Mouse (Mus musculus): ENCODE results near the gene Zbtb49. TPM values are rescaled to one million over a fixed set of nuclear protein-coding genes. Genes with fewer than 3 reads are reported as not detected.

The Zbtb49 gene
- polyA plus RNA-seq, 1 experiment = 5.6 TPM

DNA sequence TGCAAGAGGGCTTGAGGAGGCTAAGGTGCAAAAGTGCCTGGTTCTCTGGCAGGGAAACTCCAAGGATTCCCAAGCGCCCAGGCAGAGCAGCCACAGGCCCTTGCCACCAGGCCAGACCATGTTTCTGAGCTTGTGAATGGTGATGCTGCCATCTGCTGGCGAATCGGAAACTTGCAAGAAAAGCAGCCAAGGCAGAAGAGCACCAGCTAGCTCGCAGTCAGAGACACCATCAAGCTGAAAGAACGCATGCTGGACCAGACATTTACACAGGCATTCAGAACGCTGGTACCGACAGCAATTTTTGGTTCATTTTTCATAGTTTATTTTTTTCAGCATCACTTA is 22.8 kb downstream of the Zbtb49 start:
- peak; percentile 72 for TF ChIP-seq CTCF (IDR thresholded peaks at IDR 0.05; ENCODE audit: low read depth, low read length)
- TF ChIP-seq POLR2A (IDR thresholded peaks at IDR 0.05; ENCODE audit: borderline replicate concordance, low read depth, low read length) = no peak
- Histone ChIP-seq H3K4me1 (ENCODE audit: control insufficient read depth, insufficient read depth, low read length) (no peaks in the 10 kb centered on the region), H3K27ac (ENCODE audit: insufficient read depth, low read depth, low read length) (no peak overlapping the region), H3K4me3 (ENCODE audit: insufficient read depth, low read length) (no peak overlapping the region)

DNA sequence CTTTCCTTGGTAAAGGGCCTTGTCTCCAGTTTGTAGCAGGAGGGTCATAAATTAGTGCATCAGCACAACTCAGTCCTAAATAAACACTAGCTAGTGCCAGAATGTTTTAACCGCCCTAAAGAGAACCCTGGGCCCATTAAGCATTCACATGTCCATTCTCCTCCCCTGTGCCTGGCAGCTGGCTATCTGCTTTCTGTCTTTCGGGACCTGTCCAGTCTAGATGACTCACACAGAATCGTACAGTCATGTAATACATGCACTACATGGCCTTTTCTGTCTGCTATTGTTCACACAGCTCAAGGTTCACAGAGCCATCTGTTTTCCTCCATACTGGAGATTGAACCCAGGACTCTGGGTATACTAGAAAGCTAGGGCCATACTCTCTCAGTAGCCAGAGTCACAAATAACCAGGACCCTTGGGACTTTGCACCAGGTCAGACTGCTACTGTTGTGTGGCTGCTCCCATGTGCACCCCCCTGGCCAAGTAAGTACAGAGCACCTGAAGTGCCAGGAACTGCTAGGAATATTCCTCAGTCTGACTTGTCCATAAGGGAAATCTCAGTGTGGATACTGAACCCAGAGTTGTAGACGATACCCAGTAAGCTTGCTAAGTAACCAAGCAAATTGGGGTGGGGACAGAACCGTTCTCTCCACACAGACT is 23.3 kb downstream of the Zbtb49 start:
- Histone ChIP-seq H3K27ac (ENCODE audit: insufficient read depth, low read depth, low read length) (no peak overlapping the region), H3K4me3 (ENCODE audit: insufficient read depth, low read length) (no peak overlapping the region), H3K4me1 (ENCODE audit: control insufficient read depth, insufficient read depth, low read length) (no peaks in the 10 kb centered on the region)
- TF ChIP-seq POLR2A (IDR thresholded peaks at IDR 0.05; ENCODE audit: borderline replicate concordance, low read depth, low read length) = no peak

DNA sequence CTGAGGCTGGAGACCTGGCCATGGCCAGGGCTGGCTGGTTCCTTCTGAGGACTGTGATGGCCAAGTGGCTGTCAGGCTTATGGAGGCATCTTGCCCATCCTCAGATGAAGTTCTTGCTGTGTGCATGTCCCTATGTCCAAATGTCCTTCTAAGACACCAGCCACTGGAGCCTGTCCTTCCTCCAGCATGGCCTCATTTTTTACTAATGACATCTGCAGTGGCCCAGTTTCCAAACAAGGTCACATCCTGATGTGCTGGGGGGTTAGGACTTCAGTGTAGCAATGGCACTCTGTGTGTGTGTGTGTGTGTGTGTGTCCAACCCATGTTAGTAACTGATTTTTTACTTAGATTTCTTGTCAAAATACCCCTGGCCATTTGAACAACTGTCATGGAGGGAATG is 24.3 kb downstream of the Zbtb49 start:
- Histone ChIP-seq H3K4me3 (ENCODE audit: insufficient read depth, low read length) (no peak overlapping the region), H3K27ac (ENCODE audit: insufficient read depth, low read depth, low read length) (no peak overlapping the region), H3K4me1 (ENCODE audit: control insufficient read depth, insufficient read depth, low read length) (no peaks in the 10 kb centered on the region)
- no peak for TF ChIP-seq CTCF (IDR thresholded peaks at IDR 0.05; ENCODE audit: low read depth, low read length)
- TF ChIP-seq POLR2A (IDR thresholded peaks at IDR 0.05; ENCODE audit: borderline replicate concordance, low read depth, low read length) = no peak

DNA sequence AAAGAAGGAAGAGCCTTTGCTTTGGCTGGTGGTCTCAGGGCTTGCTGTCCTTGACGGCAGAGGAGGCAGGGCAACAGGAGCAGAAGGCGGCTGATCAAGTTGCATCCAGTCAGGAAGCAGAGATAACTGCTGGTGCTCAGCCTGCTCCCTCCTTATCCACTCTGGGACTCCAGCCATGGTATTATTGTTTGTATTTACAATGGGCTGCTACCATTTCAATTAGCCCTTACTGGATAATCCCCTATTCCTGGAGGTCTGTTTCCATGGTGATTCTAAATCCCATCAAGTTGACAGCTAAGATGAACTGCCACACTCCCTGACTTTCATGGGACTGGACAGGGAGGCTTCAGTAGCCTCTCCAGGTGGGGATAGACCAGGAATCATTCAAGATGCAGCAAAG is 25.3 kb downstream of the Zbtb49 start:
- Histone ChIP-seq H3K4me1 (ENCODE audit: control insufficient read depth, insufficient read depth, low read length) (no peaks in the 10 kb centered on the region), H3K4me3 (ENCODE audit: insufficient read depth, low read length) (no peak overlapping the region), H3K27ac (ENCODE audit: insufficient read depth, low read depth, low read length) (no peak overlapping the region)
- TF ChIP-seq CTCF (IDR thresholded peaks at IDR 0.05; ENCODE audit: low read depth, low read length) = no peak
- no peak for TF ChIP-seq POLR2A (IDR thresholded peaks at IDR 0.05; ENCODE audit: borderline replicate concordance, low read depth, low read length)

DNA sequence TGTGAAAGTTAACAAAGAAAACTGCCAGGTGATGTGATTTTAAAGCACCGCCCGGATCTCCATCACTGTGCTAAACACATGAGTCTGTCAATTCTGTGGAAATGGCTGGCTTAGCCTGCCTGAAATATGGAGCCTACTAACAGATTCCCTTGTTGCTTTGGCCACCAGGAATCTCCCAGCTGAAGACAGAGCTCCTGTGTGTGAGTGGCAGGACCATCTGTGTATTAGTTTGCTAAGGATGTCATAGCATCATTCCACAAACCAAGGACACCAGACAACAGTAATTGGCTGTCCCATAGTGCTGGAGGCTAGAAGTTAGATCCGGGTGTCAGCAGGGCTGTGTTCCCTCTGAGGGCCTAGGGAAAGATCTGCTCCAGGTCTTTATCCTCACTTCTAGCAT is 29.4 kb downstream of the Zbtb49 start:
- TF ChIP-seq POLR2A (IDR thresholded peaks at IDR 0.05; ENCODE audit: borderline replicate concordance, low read depth, low read length) (no peak), CTCF (IDR thresholded peaks at IDR 0.05; ENCODE audit: low read depth, low read length) (no peak)
- H3K27ac ChIP-seq (ENCODE audit: insufficient read depth, low read depth, low read length) = no peak overlapping the region
- H3K4me3 ChIP-seq (ENCODE audit: insufficient read depth, low read length) = no peak overlapping the region
- no peaks in the 10 kb centered on the region for H3K4me1 ChIP-seq (ENCODE audit: control insufficient read depth, insufficient read depth, low read length)

DNA sequence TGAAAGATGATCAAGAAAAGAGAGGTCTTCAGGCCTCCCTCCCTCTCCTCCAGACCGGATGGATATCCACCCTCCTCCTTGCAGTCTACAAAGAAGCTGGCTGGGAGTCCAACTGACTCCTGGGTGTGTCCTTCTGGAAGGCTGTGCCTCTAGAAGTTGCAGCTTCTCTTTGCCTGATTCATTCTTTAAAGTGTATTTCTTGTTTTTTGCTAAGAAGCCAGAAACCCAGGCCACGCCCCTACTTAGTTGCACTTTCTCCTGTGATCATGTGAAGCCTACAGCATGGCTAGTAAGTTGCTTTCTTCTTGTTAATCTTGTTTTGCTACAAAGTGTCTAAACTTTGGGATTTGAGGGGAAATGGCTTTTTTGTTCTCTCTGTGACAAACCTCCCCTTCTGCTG is 33.3 kb downstream of the Zbtb49 start:
- TF ChIP-seq POLR2A (IDR thresholded peaks at IDR 0.05; ENCODE audit: borderline replicate concordance, low read depth, low read length) (no peak), CTCF (IDR thresholded peaks at IDR 0.05; ENCODE audit: low read depth, low read length) (no peak)

DNA sequence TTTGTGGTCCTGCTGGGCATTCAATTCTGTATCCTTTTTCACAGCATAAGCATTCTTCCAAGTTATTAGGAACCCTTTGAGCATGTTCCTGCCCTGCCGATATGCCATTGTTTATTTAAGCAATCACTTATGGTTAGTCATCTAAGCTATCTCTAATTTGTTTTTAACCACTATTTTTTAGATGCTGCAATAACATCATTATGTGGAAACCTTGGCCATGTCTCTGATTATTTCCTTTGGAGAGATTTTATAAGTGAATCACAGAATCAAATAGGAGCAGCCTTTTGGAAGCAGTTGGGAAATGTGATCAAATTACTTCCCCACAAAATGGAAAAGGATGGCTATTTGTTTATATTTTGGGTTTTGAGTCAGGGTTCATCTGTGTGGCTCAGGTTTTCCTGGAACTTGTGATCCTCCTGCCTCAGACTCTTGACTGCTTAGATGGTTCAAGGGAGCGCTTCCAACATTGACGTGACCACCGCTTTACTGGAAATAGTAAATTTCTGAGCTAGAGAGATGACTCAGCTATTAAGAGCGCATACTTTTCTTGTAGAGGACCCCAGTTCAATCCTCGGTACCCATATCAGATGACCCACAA is 35.5 kb downstream of the Zbtb49 start:
- Histone ChIP-seq H3K27ac (ENCODE audit: insufficient read depth, low read depth, low read length) (no peak overlapping the region), H3K4me3 (ENCODE audit: insufficient read depth, low read length) (no peak overlapping the region), H3K4me1 (ENCODE audit: control insufficient read depth, insufficient read depth, low read length) (no peaks in the 10 kb centered on the region)
- TF ChIP-seq CTCF (IDR thresholded peaks at IDR 0.05; ENCODE audit: low read depth, low read length) (no peak), POLR2A (IDR thresholded peaks at IDR 0.05; ENCODE audit: borderline replicate concordance, low read depth, low read length) (no peak)

More for the DNA sequence above, 33.3 kb downstream of the Zbtb49 start:
- Histone ChIP-seq H3K27ac (ENCODE audit: insufficient read depth, low read depth, low read length) (no peak overlapping the region), H3K4me3 (ENCODE audit: insufficient read depth, low read length) (no peak overlapping the region), H3K4me1 (ENCODE audit: control insufficient read depth, insufficient read depth, low read length) (no peaks in the 10 kb centered on the region)

DNA sequence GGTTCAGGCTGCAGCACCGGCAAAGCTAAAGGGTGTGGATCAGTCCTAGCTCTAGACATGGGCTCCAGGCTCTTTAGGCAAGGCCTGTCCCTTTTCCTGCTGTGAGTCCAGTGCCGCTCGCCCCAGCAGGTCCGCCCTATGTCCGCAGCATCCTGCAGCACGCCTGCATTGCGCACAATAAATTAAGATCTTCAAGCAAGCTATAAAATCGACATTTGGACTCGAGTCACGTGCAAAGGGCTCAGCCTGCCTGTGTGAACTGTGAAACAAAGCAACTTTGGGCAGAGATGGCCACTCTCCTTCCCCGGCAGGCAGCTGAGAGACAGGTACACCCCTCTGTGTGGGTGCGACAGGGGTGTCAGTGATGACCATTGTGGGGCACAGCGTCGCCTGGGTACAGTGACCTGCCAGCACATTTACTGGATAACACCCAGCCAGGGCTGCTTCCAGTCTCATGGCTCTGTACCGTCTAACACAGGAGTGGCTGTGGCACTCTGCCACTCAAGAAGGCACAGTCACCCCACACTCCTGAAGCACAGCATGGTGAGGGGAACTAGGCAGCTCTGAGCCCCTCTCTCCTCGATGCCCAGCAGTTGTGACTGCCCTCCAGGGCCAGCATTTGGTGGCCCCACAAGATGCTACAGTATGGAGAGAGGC is 45.9 kb downstream of the Zbtb49 start:
- Histone ChIP-seq H3K4me3 (ENCODE audit: insufficient read depth, low read length) (no peak overlapping the region), H3K27ac (ENCODE audit: insufficient read depth, low read depth, low read length) (no peak overlapping the region), H3K4me1 (ENCODE audit: control insufficient read depth, insufficient read depth, low read length) (no peaks in the 10 kb centered on the region)
- TF ChIP-seq POLR2A (IDR thresholded peaks at IDR 0.05; ENCODE audit: borderline replicate concordance, low read depth, low read length) = no peak
- TF ChIP-seq CTCF (IDR thresholded peaks at IDR 0.05; ENCODE audit: low read depth, low read length) = no peak

DNA sequence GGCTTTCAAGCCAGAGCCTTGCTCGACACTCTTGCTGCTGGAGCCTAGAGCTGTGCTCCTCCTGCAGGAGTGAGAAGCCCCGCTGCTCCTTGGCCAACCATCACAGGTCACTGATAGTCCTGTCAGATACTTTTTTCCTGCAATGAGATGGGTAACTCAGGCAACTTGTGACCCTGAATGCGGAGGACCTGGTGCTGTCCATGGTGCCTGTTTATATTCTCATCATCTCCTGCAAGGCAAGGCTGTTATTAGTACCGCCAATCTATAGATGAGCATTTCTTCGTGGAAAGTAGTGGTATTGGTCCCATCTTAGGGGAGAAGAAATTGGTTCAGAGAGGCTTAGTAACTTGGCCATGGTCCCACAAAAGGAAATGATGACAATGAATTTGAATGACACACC is 46.5 kb downstream of the Zbtb49 start:
- H3K4me1 ChIP-seq (ENCODE audit: control insufficient read depth, insufficient read depth, low read length) = no peaks in the 10 kb centered on the region
- no peak overlapping the region for H3K27ac ChIP-seq (ENCODE audit: insufficient read depth, low read depth, low read length)
- TF ChIP-seq CTCF (IDR thresholded peaks at IDR 0.05; ENCODE audit: low read depth, low read length) (no peak), POLR2A (IDR thresholded peaks at IDR 0.05; ENCODE audit: borderline replicate concordance, low read depth, low read length) (no peak)
- no peak overlapping the region for H3K4me3 ChIP-seq (ENCODE audit: insufficient read depth, low read length)

DNA sequence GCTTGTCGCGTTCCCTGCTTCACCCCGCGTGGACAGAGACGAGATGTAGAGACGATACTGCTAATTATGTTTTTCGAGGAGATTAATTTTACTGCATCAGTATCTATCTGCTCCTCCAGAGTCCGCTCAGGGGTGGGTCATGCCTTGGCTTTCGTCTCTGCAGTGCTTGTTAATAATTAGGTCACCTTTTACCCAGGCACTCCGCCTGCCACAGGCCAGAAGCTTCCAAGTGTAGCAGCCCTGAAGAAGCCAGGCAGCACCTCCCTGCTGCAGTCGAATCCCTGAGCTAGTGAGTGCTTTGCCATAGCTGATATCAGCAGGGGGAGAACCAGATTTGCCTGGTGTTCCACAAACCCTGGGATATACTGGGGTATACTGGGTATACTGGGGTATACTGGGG is 51.8 kb downstream of the Zbtb49 start:
- Histone ChIP-seq H3K4me3 (ENCODE audit: insufficient read depth, low read length) (no peak overlapping the region), H3K4me1 (ENCODE audit: control insufficient read depth, insufficient read depth, low read length) (no peaks in the 10 kb centered on the region), H3K27ac (ENCODE audit: insufficient read depth, low read depth, low read length) (no peak overlapping the region)
- TF ChIP-seq POLR2A (IDR thresholded peaks at IDR 0.05; ENCODE audit: borderline replicate concordance, low read depth, low read length) (no peak), CTCF (IDR thresholded peaks at IDR 0.05; ENCODE audit: low read depth, low read length) (no peak)
